Mouse (Mus musculus) cerebellum, adult 2 months (tissue): ENCODE measurements around the gene Olfr644. TPM values are rescaled to one million over a fixed set of nuclear protein-coding genes. Genes with fewer than 3 reads are reported as not detected.

ENCODE experiments used
- DNase-seq, 2 experiments: peaks; one replicate each; pipeline ENCODE4 v3.0.0; 2021
- H3K27ac ChIP-seq: fragments of 200-500 bp; 2 replicates; pipeline ENCODE4 v1.5.1; 2012; ENCODE audit warnings: low read length, control low read depth, inconsistent platforms; ENCODE audit not compliant: insufficient read depth
- H3K27me3 ChIP-seq: fragments of 200-500 bp; 2 replicates; pipeline ENCODE4 v1.6.1; 2012; ENCODE audit warnings: inconsistent platforms, mild to moderate bottlenecking, low read length, moderate library complexity; ENCODE audit not compliant: control insufficient read depth, insufficient read depth
- H3K4me1 ChIP-seq: fragments of 200-500 bp; 2 replicates; pipeline ENCODE4 v1.6.1; 2011; ENCODE audit warnings: low read length; ENCODE audit not compliant: control insufficient read depth, insufficient read depth
- H3K4me3 ChIP-seq: fragments of 200-500 bp; replicated peaks from 2 replicates; pipeline ENCODE3; 2011; ENCODE audit warnings: mild to moderate bottlenecking, low read depth, low read length, control low read depth; ENCODE audit not compliant: insufficient read depth
- CTCF ChIP-seq: fragments of 200-500 bp; IDR thresholded peaks from 2 replicates; pipeline ENCODE4 v1.5.1; 2011; ENCODE audit warnings: low read depth, mild to moderate bottlenecking, control low read depth, low read length, moderate library complexity, borderline replicate concordance; ENCODE audit not compliant: insufficient read depth
- POLR2A ChIP-seq: fragments of 200-500 bp; IDR thresholded peaks from 2 replicates; pipeline ENCODE4 v1.6.1; 2011; ENCODE audit warnings: low read length, control low read depth, borderline replicate concordance; ENCODE audit not compliant: insufficient read depth
- WGBS: fragments of 180-500 bp; shearing (Covaris S2); methylation state at CpG from one replicate; pipeline ENCODE4 v1.1.7; 2018; 5-methylcytosine and 5-hydroxymethylcytosine counted together
- polyA plus RNA-seq: library from polyadenylated mRNA; depleted of rRNA; stranded (reverse); fragments of >200 nt; gene quantifications from 2 replicates; pipeline ENCODE4 v1.2.3, GENCODE M21; 2012; rRNA removed

Olfr644 gene
- polyA plus RNA-seq, 1 experiment, result not detected

DNA sequence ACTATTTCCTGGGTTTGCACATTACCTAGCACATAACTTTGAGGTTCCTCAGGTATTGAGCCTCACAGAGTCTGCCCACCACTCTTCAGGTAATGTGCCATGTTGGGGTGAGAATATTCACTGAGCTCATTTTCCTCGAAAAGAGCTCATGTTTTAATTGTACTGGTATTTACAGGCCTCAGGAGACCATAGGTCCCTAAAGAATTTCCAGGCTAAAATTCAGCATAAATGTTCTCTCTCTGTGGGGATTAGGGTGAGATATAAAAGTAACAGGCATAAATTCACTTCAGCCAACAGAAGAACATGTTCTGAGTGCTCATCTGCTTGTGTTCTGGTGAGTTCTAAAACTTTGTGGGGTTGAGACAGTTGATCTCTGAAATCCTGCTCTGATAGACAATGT is 36.5 kb downstream of the Olfr644 start, which contains the start of gene Olfr641:
TSS of gene Olfr641 (plus strand) at position 301 of the 400 bp plus-strand sequence.
- no peaks in the 10 kb centered on the region for H3K27me3 ChIP-seq
- no peak within 1 kb of the TSS for H3K4me3 ChIP-seq
- TF ChIP-seq CTCF, result no peak
- no peak for TF ChIP-seq POLR2A
- 57% methylated on average over 1 of the region's 1 CpGs for WGBS
- no peak for DNase-seq
- H3K4me1 ChIP-seq, result no peaks in the 10 kb centered on the region
- H3K27ac ChIP-seq, result no peak within 1 kb of the TSS

DNA sequence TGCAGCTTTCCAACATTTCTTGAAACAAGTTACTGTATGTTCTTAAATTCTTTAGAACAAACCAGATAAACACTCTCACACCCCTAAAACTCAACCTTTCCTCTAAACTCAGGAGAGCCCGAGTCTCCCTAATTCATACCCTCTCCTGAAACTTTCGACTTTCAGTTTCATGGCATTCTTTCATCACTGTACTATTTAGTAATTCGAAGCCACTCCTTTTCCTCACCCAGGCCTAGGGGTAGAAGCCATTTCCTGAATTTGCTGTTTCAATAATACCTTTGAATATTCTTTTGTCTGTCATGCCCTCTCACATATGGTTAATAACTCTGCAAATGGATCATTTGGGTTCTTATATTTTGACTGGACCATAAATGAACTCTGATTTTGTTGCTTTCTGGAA is 44.7 kb downstream of the Olfr644 start:
- Histone ChIP-seq H3K27ac (no peak overlapping the region), H3K4me3 (no peak overlapping the region), H3K27me3 (no peaks in the 10 kb centered on the region), H3K4me1 (no peaks in the 10 kb centered on the region)
- no peak for DNase-seq
- no peak for TF ChIP-seq CTCF
- TF ChIP-seq POLR2A, result no peak
- 68% methylated on average over 3 of the region's 3 CpGs for WGBS

DNA sequence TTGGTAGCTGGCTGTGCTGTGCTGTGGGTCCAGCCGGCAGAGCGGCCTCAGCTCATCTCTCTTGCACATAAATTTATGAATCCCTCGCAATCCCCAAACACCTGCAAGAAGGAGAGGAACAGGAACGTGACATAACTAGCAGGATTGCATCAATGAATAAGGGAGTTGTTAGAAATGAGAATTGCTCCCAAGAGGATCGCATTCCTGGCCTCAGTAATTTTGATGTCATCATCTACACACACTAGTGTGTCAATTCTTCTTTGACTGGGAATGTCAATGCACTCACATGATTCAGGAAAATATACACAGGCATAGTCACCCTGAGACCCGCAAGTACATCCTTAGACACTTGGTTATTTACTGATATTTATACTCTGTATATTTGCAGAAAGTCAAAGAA is 46.2 kb downstream of the Olfr644 start, which contains the start of gene Olfr640:
TSS of gene Olfr640 (minus strand) at position 101 of the 400 bp plus-strand sequence.
- no peak within 1 kb of the TSS for H3K27ac ChIP-seq
- H3K4me1 ChIP-seq, result no peaks in the 10 kb centered on the region
- no peak for DNase-seq
- WGBS, result 74% methylated on average over 6 of the region's 6 CpGs
- no peak within 1 kb of the TSS for H3K4me3 ChIP-seq
- H3K27me3 ChIP-seq, result no peaks in the 10 kb centered on the region
- TF ChIP-seq CTCF (no peak), POLR2A (no peak)

DNA sequence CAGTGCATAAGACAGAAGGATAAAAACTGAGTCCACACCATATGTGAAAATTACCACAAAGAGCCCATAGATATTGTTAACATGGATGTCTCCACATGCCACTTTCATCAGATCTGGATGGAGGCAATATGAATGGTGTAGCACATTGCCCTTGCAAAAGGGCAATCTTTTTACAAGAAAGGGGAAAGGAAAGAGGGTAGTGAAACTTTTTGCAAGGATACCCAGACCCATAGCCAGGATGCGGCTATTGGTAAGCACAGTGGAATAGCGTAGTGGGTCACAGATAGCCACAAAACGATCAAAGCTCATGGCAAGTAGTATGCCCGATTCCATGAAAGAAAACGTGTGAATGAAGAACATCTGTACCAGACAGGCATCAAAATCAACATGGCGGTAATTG is 50.0 kb downstream of the Olfr644 start:
- DNase-seq, result no peak
- WGBS, result 94% methylated on average over 6 of the region's 6 CpGs
- H3K4me1 ChIP-seq, result no peaks in the 10 kb centered on the region

DNA sequence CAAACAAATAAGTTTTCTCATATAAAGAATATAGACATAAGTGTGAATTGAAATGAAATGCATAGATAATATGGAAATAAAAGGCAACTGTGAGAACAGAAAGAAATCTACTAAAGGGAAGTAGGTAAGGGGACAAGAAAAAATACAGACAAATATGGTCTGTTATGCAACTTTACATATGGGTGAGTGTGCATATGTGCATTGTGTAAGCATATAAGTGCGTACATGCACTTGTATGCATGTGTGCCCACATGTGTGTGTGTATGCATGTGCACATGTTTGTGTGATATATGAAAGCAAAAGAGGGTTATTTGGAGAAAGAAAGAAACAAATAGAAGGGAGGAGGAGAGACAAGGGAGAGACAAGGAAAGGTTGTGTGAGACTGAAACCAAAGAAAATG is 52.7 kb downstream of the Olfr644 start:
- H3K4me1 ChIP-seq, result no peaks in the 10 kb centered on the region
- WGBS, result 71% methylated on average over 1 of the region's 1 CpGs
- H3K4me3 ChIP-seq, result no peak overlapping the region
- DNase-seq, result no peak
- H3K27ac ChIP-seq, result no peak overlapping the region
- H3K27me3 ChIP-seq, result no peaks in the 10 kb centered on the region
- no peak for TF ChIP-seq CTCF
- no peak for TF ChIP-seq POLR2A

More for the DNA sequence above, 50.0 kb downstream of the Olfr644 start:
- TF ChIP-seq CTCF, result no peak
- no peak for TF ChIP-seq POLR2A
- Histone ChIP-seq H3K27ac (no peak overlapping the region), H3K27me3 (no peaks in the 10 kb centered on the region), H3K4me3 (no peak overlapping the region)

DNA sequence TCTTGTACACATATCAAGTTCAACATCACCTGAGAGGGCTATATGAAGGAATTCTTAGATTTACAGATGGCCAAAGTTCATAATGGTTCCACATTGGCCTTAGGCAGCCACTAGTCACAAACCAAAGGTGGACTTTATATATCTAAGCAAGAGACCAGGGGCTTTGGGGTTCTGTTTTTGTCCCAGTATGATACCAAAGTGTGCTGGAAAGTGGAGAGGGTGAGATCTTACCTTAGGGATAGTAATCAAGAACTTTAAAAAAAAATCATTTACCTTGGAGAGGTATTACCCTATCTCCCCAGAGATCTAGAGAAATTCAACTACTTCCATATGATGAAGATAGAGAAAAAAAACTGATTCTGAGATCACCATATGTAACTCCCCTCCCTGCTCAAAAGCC is 54.5 kb downstream of the Olfr644 start, which contains the start of gene Olfr639:
TSS of gene Olfr639 (minus strand) at position 101 of the 400 bp plus-strand sequence.
- Histone ChIP-seq H3K27ac (no peak within 1 kb of the TSS), H3K27me3 (no peaks in the 10 kb centered on the region), H3K4me3 (no peak within 1 kb of the TSS), H3K4me1 (no peaks in the 10 kb centered on the region)
- TF ChIP-seq POLR2A, result no peak
- no peak for TF ChIP-seq CTCF
- no peak for DNase-seq

Other genes starting within 250 kb of the Olfr644 start
- gene Hbb-bs, start 243.8 kb downstream of the Olfr644 start, polyA plus RNA-seq, result 581 and 1,292 TPM in 2 replicates
- gene Hbb-bh2, start 231.3 kb downstream of the Olfr644 start, polyA plus RNA-seq, result not detected in 2 replicates
- 0.41 TPM in 1 of 2 replicates, not detected in the other for gene Hbb-bh1, start 228.7 kb downstream of the Olfr644 start, polyA plus RNA-seq
- 1.3 and 2.3 TPM in 2 replicates for gene Hbb-y, start 218.7 kb downstream of the Olfr644 start, polyA plus RNA-seq
- gene Olfr66, start 185.6 kb downstream of the Olfr644 start, polyA plus RNA-seq, result not detected in 2 replicates
- not detected in 2 replicates for gene Olfr64, start 177.4 kb downstream of the Olfr644 start, polyA plus RNA-seq
- not detected in 2 replicates for gene Olfr65, start 168.4 kb downstream of the Olfr644 start, polyA plus RNA-seq
- gene Olfr631, start 143.0 kb downstream of the Olfr644 start, polyA plus RNA-seq, result not detected in 2 replicates
- not detected in 2 replicates for gene Olfr632, start 137.5 kb downstream of the Olfr644 start, polyA plus RNA-seq
- gene Olfr633, start 127.4 kb downstream of the Olfr644 start, polyA plus RNA-seq, result not detected in 2 replicates
- gene Olfr635, start 100.7 kb downstream of the Olfr644 start, polyA plus RNA-seq, result not detected in 2 replicates
- gene Olfr638, start 73.1 kb downstream of the Olfr644 start, polyA plus RNA-seq, result not detected in 2 replicates
- 0.02 TPM in 1 of 2 replicates, not detected in the other for gene Olfr639, start 54.6 kb downstream of the Olfr644 start, polyA plus RNA-seq
- gene Olfr640, start 46.3 kb downstream of the Olfr644 start, polyA plus RNA-seq, result not detected in 2 replicates
- gene Olfr641, start 36.4 kb downstream of the Olfr644 start, polyA plus RNA-seq, result not detected in 2 replicates
- not detected in 2 replicates for gene Olfr642, start 19.2 kb downstream of the Olfr644 start, polyA plus RNA-seq
- gene 4930516K23Rik, start 10.4 kb downstream of the Olfr644 start, polyA plus RNA-seq, result not detected in 2 replicates
- gene Olfr645, start 13.6 kb upstream of the Olfr644 start, polyA plus RNA-seq, result not detected in 2 replicates
- not detected in 2 replicates for gene Olfr646, start 33.0 kb upstream of the Olfr644 start, polyA plus RNA-seq
- not detected in 2 replicates for gene Ubqln5, start 58.0 kb upstream of the Olfr644 start, polyA plus RNA-seq
- gene Olfr643, start 65.5 kb upstream of the Olfr644 start, polyA plus RNA-seq, result not detected in 2 replicates
- not detected in 2 replicates for gene Ubqln3, start 71.4 kb upstream of the Olfr644 start, polyA plus RNA-seq
- gene Ubqlnl, start 78.7 kb upstream of the Olfr644 start, polyA plus RNA-seq, result not detected in 2 replicates
- 0.06 and 0.18 TPM in 2 replicates for gene Olfm5, start 93.0 kb upstream of the Olfr644 start, polyA plus RNA-seq
- 0.18 and 0.24 TPM in 2 replicates for gene Olfr648, start 111.5 kb upstream of the Olfr644 start, polyA plus RNA-seq
- not detected in 2 replicates for gene Olfr649, start 124.1 kb upstream of the Olfr644 start, polyA plus RNA-seq
- gene Trim6, start 146.9 kb upstream of the Olfr644 start, polyA plus RNA-seq, result 0.55 and 0.56 TPM in 2 replicates
- 2.7 and 3.2 TPM in 2 replicates for gene Trim34a, start 172.6 kb upstream of the Olfr644 start, polyA plus RNA-seq
- 0.28 and 0.33 TPM in 2 replicates for gene Trim5, start 216.2 kb upstream of the Olfr644 start, polyA plus RNA-seq
- gene Trim12a, start 243.6 kb upstream of the Olfr644 start, polyA plus RNA-seq, result 3.3 and 3.8 TPM in 2 replicates